Mouse (Mus musculus) MEL (cell line): ENCODE measurements around the gene Ccdc120.

ENCODE experiments used
- CTCF ChIP-seq, 3 experiments: IDR thresholded peaks in 2 of 3; conservative IDR thresholded peaks in 1 of 3; 2 replicates each; pipeline ENCODE4 v1.5.1; 2011 to 2012; ENCODE audit warnings: low read length in 3 of 3, low read depth in 2 of 3, mild to moderate bottlenecking in 2 of 3, improper control_type of control experiment in 1 of 3, inconsistent platforms in 1 of 3, mixed read lengths in 1 of 3, moderate library complexity in 1 of 3; ENCODE audit not compliant: control insufficient read depth in 1 of 3, insufficient read depth in 1 of 3, poor library complexity in 1 of 3, severe bottlenecking in 1 of 3
- KAT2A ChIP-seq: conservative IDR thresholded peaks from 2 replicates; pipeline ENCODE4 v1.6.1; 2012; ENCODE audit warnings: low read depth, low read length, improper control_type of control experiment, inconsistent platforms
- POLR2A ChIP-seq, 2 experiments: IDR thresholded peaks; 2 replicates each; pipeline ENCODE4 v1.6.1; 2011 to 2012; ENCODE audit warnings: low read length in 2 of 2, mild to moderate bottlenecking in 2 of 2, control low read depth in 1 of 2, improper control_type of control experiment in 1 of 2, low read depth in 1 of 2, moderate library complexity in 1 of 2; ENCODE audit not compliant: control insufficient read depth in 1 of 2, insufficient read depth in 1 of 2, poor library complexity in 1 of 2

- TF ChIP-seq KAT2A (no peak), POLR2A (IDR thresholded peaks at IDR 0.05; ENCODE audit: control insufficient read depth in 1 of 2, insufficient read depth in 1 of 2, low read depth in 1 of 2, low read length in 2 of 2, poor library complexity in 1 of 2) (no peak; a peak in 1 of 4 replicates), CTCF (IDR thresholded peaks at IDR 0.05 in 2 of 3, conservative IDR thresholded peaks at IDR 0.05 in 1 of 3; ENCODE audit: control insufficient read depth in 1 of 3, insufficient read depth in 1 of 3, low read depth in 2 of 3, low read length in 3 of 3, poor library complexity in 1 of 3, severe bottlenecking in 1 of 3) (no peak)
Observed at GRCm38 (mm10) chrX:7722282-7722611, 28.5 kb downstream of the Ccdc120 start.
